Mouse (Mus musculus): ENCODE data around the gene Ranbp3l.

GRCm38 (mm10) chr15:9078481-9079300 is 110.9 kb downstream of the Ranbp3l start:
- TF ChIP-seq CTCF (IDR thresholded peaks at IDR 0.05; ENCODE audit: control insufficient read depth, insufficient read depth, insufficient replicate concordance, low read depth, low read length) (no peak), POLR2A (IDR thresholded peaks at IDR 0.05; ENCODE audit: control insufficient read depth, low read depth, low read length) (no peak)
